ENCODE assay signal across 12 mouse cellular contexts in genomic region chr4:124317042-124317441, GRCm38 (mm10).
DNase-seq lines count a peak whose midpoint lies in the region; ATAC-seq and TF ChIP-seq lines count a peak whose summit lies in the region.
"Had no signal": no experiment of that assay in that cellular context is flagged by ENCODE, and none has a peak within 500 bp of the region (broad histone marks: within the 10 kb centered on the region; RNA-seq: fewer than 3 reads in every experiment).

No protein-coding gene starts in this region.

- H3K9ac ChIP-seq in lung, postnatal 0 days (replicated peaks; ENCODE audit: low read depth): no peak overlapping the region
- no peak overlapping the region for H3K9ac ChIP-seq in kidney, embryonic 14.5 days (ENCODE audit: low read depth, low read length)
- no peak overlapping the region for H3K9ac ChIP-seq in hindbrain, embryonic 14.5 days
- H3K9ac ChIP-seq: liver, embryonic 13.5 days had no signal

- H3K4me1 ChIP-seq in lung, postnatal 0 days (ENCODE audit: insufficient read depth, low read depth, low read length): no peaks in the 10 kb centered on the region
- H3K4me1 ChIP-seq in kidney, embryonic 14.5 days (ENCODE audit: control insufficient read depth, insufficient read depth, low read length): no peaks in the 10 kb centered on the region
- H3K4me1 ChIP-seq in hindbrain, embryonic 14.5 days (replicated peaks; ENCODE audit: control insufficient read depth, insufficient read depth, low read length): no peaks in the 10 kb centered on the region
- H3K4me1 ChIP-seq: liver, embryonic 13.5 days had no signal

- no peak for TF ChIP-seq CTCF in lung, postnatal 0 days (IDR thresholded peaks at IDR 0.05)

- H3K9me3 ChIP-seq in lung, postnatal 0 days (ENCODE audit: low read length): no peaks in the 10 kb centered on the region
- peaks cover 3% of the 10 kb centered on the region; the same call in 1 of the 2 replicates for H3K9me3 ChIP-seq in kidney, embryonic 14.5 days (ENCODE audit: control insufficient read depth, low read length)
- 0 out of 2 replicates have a peak, but pooled peaks cover 3% of the 10 kb centered on the region for H3K9me3 ChIP-seq in hindbrain, embryonic 14.5 days (ENCODE audit: control insufficient read depth, low read length)
- H3K9me3 ChIP-seq: liver, embryonic 13.5 days had no signal

- no peak for ATAC-seq in lung, postnatal 0 days
- ATAC-seq in kidney, embryonic 14.5 days (ENCODE audit: low FRiP score, low TSS enrichment): peak; percentile 62; the same call in 1 of the 2 replicates
- no peak for ATAC-seq in hindbrain, embryonic 14.5 days (ENCODE audit: low FRiP score)
- ATAC-seq: forebrain, embryonic 14.5 days; inflammation-experienced regulatory T-cells, adult 6 months had no signal

- no peak overlapping the region for H3K4me3 ChIP-seq in lung, postnatal 0 days (ENCODE audit: low read depth, low read length)
- H3K4me3 ChIP-seq in kidney, embryonic 14.5 days (ENCODE audit: low read length): no peak overlapping the region
- H3K4me3 ChIP-seq in hindbrain, embryonic 14.5 days (replicated peaks; ENCODE audit: low read length): no peak overlapping the region
- H3K4me3 ChIP-seq: liver, embryonic 13.5 days had no signal

- H3K4me2 ChIP-seq in lung, postnatal 0 days (replicated peaks; ENCODE audit: low read depth, low read length): no peak overlapping the region
- no peak overlapping the region for H3K4me2 ChIP-seq in kidney, embryonic 14.5 days (replicated peaks; ENCODE audit: low read depth, low read length)
- H3K4me2 ChIP-seq in hindbrain, embryonic 14.5 days (replicated peaks): no peak overlapping the region
- H3K4me2 ChIP-seq: liver, embryonic 13.5 days had no signal

- no peaks in the 10 kb centered on the region for H3K27me3 ChIP-seq in lung, postnatal 0 days (replicated peaks; ENCODE audit: insufficient read depth, low read length)
- no peaks in the 10 kb centered on the region; the same call in 1 of the 2 replicates for H3K27me3 ChIP-seq in kidney, embryonic 14.5 days (ENCODE audit: control insufficient read depth, insufficient read depth, low read length)
- no peaks in the 10 kb centered on the region for H3K27me3 ChIP-seq in hindbrain, embryonic 14.5 days (ENCODE audit: control insufficient read depth, insufficient read depth, low read length)
- H3K27me3 ChIP-seq: liver, embryonic 13.5 days had no signal

- peak; percentile 24 for DNase-seq in lung, postnatal 0 days (ENCODE audit: low spot score)
- no peak for DNase-seq in lung, postnatal 25 days (ENCODE audit: low spot score)
- DNase-seq in embryo, embryonic 9.5 days (ENCODE audit: extremely low spot score): peak; percentile 48
- peak; percentile 42 for DNase-seq in retina, postnatal 1 day
- no peak for DNase-seq in hindbrain, embryonic 14.5 days (ENCODE audit: low spot score)
- no peak for DNase-seq in gastrocnemius, postnatal 25 days
- DNase-seq: cerebellum, adult 18-20 months; liver, embryonic 13.5 days; right cerebral cortex, postnatal 4 days had no signal

- TF ChIP-seq EP300 in lung, postnatal 0 days (IDR thresholded peaks at IDR 0.05): no peak

- 11% methylated on average over 4 of the region's 4 CpGs for WGBS in lung, postnatal 0 days
- WGBS in kidney, embryonic 14.5 days: 21% methylated on average over 4 of the region's 4 CpGs
- 33% methylated on average over 4 of the region's 4 CpGs for WGBS in hindbrain, embryonic 14.5 days

- no peaks in the 10 kb centered on the region for H3K36me3 ChIP-seq in lung, postnatal 0 days (ENCODE audit: insufficient read depth, low read length)
- H3K36me3 ChIP-seq in kidney, embryonic 14.5 days (ENCODE audit: control insufficient read depth, insufficient read depth, low read length): no peaks in the 10 kb centered on the region
- no peaks in the 10 kb centered on the region for H3K36me3 ChIP-seq in hindbrain, embryonic 14.5 days (replicated peaks; ENCODE audit: control insufficient read depth, insufficient read depth)
- H3K36me3 ChIP-seq: liver, embryonic 13.5 days had no signal

- H3K27ac ChIP-seq in lung, postnatal 0 days (ENCODE audit: low read length): no peak overlapping the region
- H3K27ac ChIP-seq in kidney, embryonic 14.5 days (ENCODE audit: low read depth, low read length): no peak overlapping the region
- no peak overlapping the region for H3K27ac ChIP-seq in hindbrain, embryonic 14.5 days
- H3K27ac ChIP-seq: liver, embryonic 13.5 days had no signal

Comparison
In these comparisons a context has a peak if more than half of its experiments do, and no peak if none do; other contexts are left out.
1. DNase-seq: peak in lung, postnatal 0 days (single experiment), embryo, embryonic 9.5 days (single experiment) and retina, postnatal 1 day (single experiment); none in lung, postnatal 25 days (single experiment), hindbrain, embryonic 14.5 days (single experiment) and gastrocnemius, postnatal 25 days (single experiment).